Mouse (Mus musculus) heart, embryonic 13.5 days (tissue): ENCODE measurements around the gene Pycard. TPM values are rescaled to one million over a fixed set of nuclear protein-coding genes. Genes with fewer than 3 reads are reported as not detected.
"Not testable (repeated sequence)": the region's sequence is repeated elsewhere in the genome, so short reads cannot be mapped to it uniquely, and the experiment has no call there.

Experiments used
- ATAC-seq: fragments of 200-750 bp; cut with Nextera tagmentation; 2 replicates; pipeline ENCODE4 v1.8.0; 2017; ENCODE audit warnings: moderate TSS enrichment; ENCODE audit not compliant: insufficient number of reproducible peaks, low FRiP score, low TSS enrichment; ENCODE audit errors: extremely low read depth
- H3K27ac ChIP-seq: fragments of 300-500 bp; sonication (generic); replicated peaks from 2 replicates; pipeline ENCODE4 v1.5.1; 2015; ENCODE audit warnings: moderate library complexity, mild to moderate bottlenecking, inconsistent platforms
- H3K27me3 ChIP-seq: fragments of 300-500 bp; sonication (generic); replicated peaks from 2 replicates; pipeline ENCODE4 v1.6.1; 2015; ENCODE audit warnings: mild to moderate bottlenecking, inconsistent platforms
- H3K36me3 ChIP-seq: fragments of 300-500 bp; sonication (generic); 2 replicates; pipeline ENCODE4 v1.6.1; 2015; ENCODE audit warnings: mild to moderate bottlenecking, inconsistent platforms
- H3K4me1 ChIP-seq: fragments of 300-500 bp; sonication (generic); 2 replicates; pipeline ENCODE4 v1.6.1; 2015; ENCODE audit warnings: inconsistent platforms
- H3K4me2 ChIP-seq: fragments of 300-500 bp; sonication (generic); 2 replicates; pipeline ENCODE4 v1.6.1; 2015; ENCODE audit warnings: inconsistent platforms, mild to moderate bottlenecking, moderate library complexity
- H3K4me3 ChIP-seq: fragments of 300-500 bp; sonication (generic); 2 replicates; pipeline ENCODE4 v1.5.1; 2015; ENCODE audit warnings: moderate library complexity, mild to moderate bottlenecking, inconsistent platforms
- H3K9ac ChIP-seq: fragments of 300-500 bp; sonication (generic); 2 replicates; pipeline ENCODE4 v1.6.1; 2015; ENCODE audit warnings: inconsistent platforms, mild to moderate bottlenecking, moderate library complexity
- H3K9me3 ChIP-seq: fragments of 300-500 bp; sonication (generic); 2 replicates; pipeline ENCODE4 v1.6.1; 2016; ENCODE audit warnings: inconsistent platforms
- WGBS: fragments of 180-500 bp; shearing (Covaris S2); methylation state at CpG from one replicate; pipeline ENCODE4 v1.1.7; 2015; ENCODE audit warnings: mixed read lengths; 5-methylcytosine and 5-hydroxymethylcytosine counted together
- polyA plus RNA-seq: library from polyadenylated mRNA; unstranded; fragments of >200 nt; fragmentation: Nextera tagmentation; extraction: Ambion mirVana; gene quantifications from 2 replicates; pipeline ENCODE4 v1.2.1, GENCODE M21; 2015

Pycard gene
- polyA plus RNA-seq, 1 experiment from 2014 or later = 39.1 TPM

GRCm38 (mm10) chr7:127967004-127967921, 26.4 kb downstream of the Pycard start, which contains the start of gene Fus:
Fus (plus strand) TSS chr7:127967457.
- peak within 1 kb of the TSS; percentile 97 for H3K27ac ChIP-seq
- ATAC-seq = peak; percentile 91
- WGBS = under 1% methylated on average over 92 of the region's 92 CpGs

GRCm38 (mm10) chr7:127966371-127966918, 27.2 kb downstream of the Pycard start:
- H3K4me1 ChIP-seq = peaks cover 26% of the 10 kb centered on the region
- H3K27me3 ChIP-seq = no peaks in the 10 kb centered on the region
- H3K9me3 ChIP-seq = no peaks in the 10 kb centered on the region
- H3K9ac ChIP-seq = peak overlapping the region; percentile 97
- H3K36me3 ChIP-seq = peaks cover 26% of the 10 kb centered on the region
- H3K4me3 ChIP-seq = peak overlapping the region; percentile 86
- no peak for ATAC-seq
- peak overlapping the region; percentile 97 for H3K27ac ChIP-seq
- WGBS = 12% methylated on average over 10 of the region's 10 CpGs
- peak overlapping the region; percentile 85 for H3K4me2 ChIP-seq

More at GRCm38 (mm10) chr7:127967004-127967921, 26.4 kb downstream of the Pycard start, which contains the start of gene Fus:
- peaks cover 26% of the 10 kb centered on the region for H3K4me1 ChIP-seq
- no peaks in the 10 kb centered on the region for H3K27me3 ChIP-seq
- H3K9me3 ChIP-seq = no peaks in the 10 kb centered on the region
- peak within 1 kb of the TSS; percentile 85 for H3K4me2 ChIP-seq
- H3K4me3 ChIP-seq = peak within 1 kb of the TSS; percentile 86
- peak within 1 kb of the TSS; percentile 97 for H3K9ac ChIP-seq
- peaks cover 34% of the 10 kb centered on the region for H3K36me3 ChIP-seq

- peaks cover 4% of the 10 kb centered on the region; the same call in 1 of the 2 replicates for H3K27me3 ChIP-seq
- H3K4me2 ChIP-seq = no peak overlapping the region
- no peaks in the 10 kb centered on the region for H3K36me3 ChIP-seq
- H3K27ac ChIP-seq = no peak overlapping the region
- no peaks in the 10 kb centered on the region for H3K9me3 ChIP-seq
- H3K4me1 ChIP-seq = no peaks in the 10 kb centered on the region
- 50% methylated on average over 5 of the region's 5 CpGs for WGBS
- no peak overlapping the region for H3K4me3 ChIP-seq
- H3K9ac ChIP-seq = no peak overlapping the region
- ATAC-seq = no peak
Measured at GRCm38 (mm10) chr7:127959364-127959763, 34.3 kb downstream of the Pycard start.

- no peak overlapping the region for H3K4me3 ChIP-seq
- H3K36me3 ChIP-seq = no peaks in the 10 kb centered on the region
- no peak overlapping the region for H3K4me2 ChIP-seq
- no peaks in the 10 kb centered on the region for H3K9me3 ChIP-seq
- no peak for ATAC-seq
- no peak overlapping the region for H3K9ac ChIP-seq
- WGBS = 33% methylated on average over 13 of the region's 13 CpGs
- H3K27ac ChIP-seq = no peak overlapping the region
- no peaks in the 10 kb centered on the region for H3K4me1 ChIP-seq
- peaks cover 8% of the 10 kb centered on the region; the same call in 1 of the 2 replicates for H3K27me3 ChIP-seq
Measured at GRCm38 (mm10) chr7:127952864-127953581, 40.6 kb downstream of the Pycard start.

GRCm38 (mm10) chr7:127946470-127947023, 47.1 kb downstream of the Pycard start, which contains the start of gene Prss36:
Prss36 (minus strand) TSS chr7:127946725.
- Histone ChIP-seq H3K9ac (no peak within 1 kb of the TSS), H3K4me1 (peaks cover 7% of the 10 kb centered on the region), H3K27me3 (peaks cover 48% of the 10 kb centered on the region), H3K4me3 (no peak within 1 kb of the TSS), H3K4me2 (no peak within 1 kb of the TSS), H3K36me3 (no peaks in the 10 kb centered on the region), H3K27ac (no peak within 1 kb of the TSS), H3K9me3 (no peaks in the 10 kb centered on the region)
- WGBS = 63% methylated on average over 6 of the region's 6 CpGs
- ATAC-seq = no peak

GRCm38 (mm10) chr7:127944614-127945013, 49.1 kb downstream of the Pycard start:
- Histone ChIP-seq H3K27me3 (peaks cover 46% of the 10 kb centered on the region), H3K27ac (no peak overlapping the region), H3K4me3 (peak overlapping the region; percentile 31), H3K4me2 (peak overlapping the region; percentile 58), H3K36me3 (no peaks in the 10 kb centered on the region), H3K9ac (peak overlapping the region; percentile 55), H3K9me3 (no peaks in the 10 kb centered on the region), H3K4me1 (peaks cover 7% of the 10 kb centered on the region)
- 5% methylated on average over 23 of the region's 23 CpGs for WGBS
- no peak for ATAC-seq

GRCm38 (mm10) chr7:127942097-127942496, 51.6 kb downstream of the Pycard start:
- not testable (repeated sequence) for H3K36me3 ChIP-seq, H3K9me3 ChIP-seq, ATAC-seq, H3K27ac ChIP-seq, H3K4me2 ChIP-seq, H3K4me3 ChIP-seq, H3K4me1 ChIP-seq, H3K9ac ChIP-seq
- 52% methylated on average over 2 of the region's 2 CpGs for WGBS
- peaks cover 44% of the 10 kb centered on the region for H3K27me3 ChIP-seq

Other genes with a start within 250 kb of the Pycard start
- gene Fbxl19, start 249.3 kb downstream of the Pycard start, polyA plus RNA-seq = 1.8 and 3.0 TPM in 2 replicates
- 15.8 and 15.9 TPM in 2 replicates for gene Orai3, start 224.1 kb downstream of the Pycard start, polyA plus RNA-seq
- 12.6 and 17.0 TPM in 2 replicates for gene Setd1a, start 217.2 kb downstream of the Pycard start, polyA plus RNA-seq
- not detected in 2 replicates for gene Gm49388, start 208.3 kb downstream of the Pycard start, polyA plus RNA-seq
- gene Hsd3b7, start 193.3 kb downstream of the Pycard start, polyA plus RNA-seq = 19.5 and 21.6 TPM in 2 replicates
- 39.2 and 48.9 TPM in 2 replicates for gene Stx4a, start 169.6 kb downstream of the Pycard start, polyA plus RNA-seq
- 1.1 and 1.7 TPM in 2 replicates for gene Stx1b, start 169.3 kb downstream of the Pycard start, polyA plus RNA-seq
- gene Zfp646, start 117.6 kb downstream of the Pycard start, polyA plus RNA-seq = 5.6 and 6.6 TPM in 2 replicates
- gene Zfp668, start 117.0 kb downstream of the Pycard start, polyA plus RNA-seq = 9.7 and 10.4 TPM in 2 replicates
- gene Prss53, start 102.9 kb downstream of the Pycard start, polyA plus RNA-seq = 1.4 and 1.5 TPM in 2 replicates
- not detected in 2 replicates for gene Gm21974, start 98.4 kb downstream of the Pycard start, polyA plus RNA-seq
- 109 and 120 TPM in 2 replicates for gene Vkorc1, start 98.2 kb downstream of the Pycard start, polyA plus RNA-seq
- gene Bckdk, start 89.8 kb downstream of the Pycard start, polyA plus RNA-seq = 145 and 150 TPM in 2 replicates
- 25.1 and 27.0 TPM in 2 replicates for gene Kat8, start 81.4 kb downstream of the Pycard start, polyA plus RNA-seq
- 1.6 and 1.8 TPM in 2 replicates for gene Prss8, start 63.8 kb downstream of the Pycard start, polyA plus RNA-seq
- gene Prss36, start 47.1 kb downstream of the Pycard start, polyA plus RNA-seq = 8.4 and 8.6 TPM in 2 replicates
- 310 and 313 TPM in 2 replicates for gene Fus, start 26.4 kb downstream of the Pycard start, polyA plus RNA-seq
- gene Trim72, start 10.1 kb upstream of the Pycard start, polyA plus RNA-seq = 0.76 and 1.0 TPM in 2 replicates
- 0.31 and 0.51 TPM in 2 replicates for gene Itgam, start 68.8 kb upstream of the Pycard start, polyA plus RNA-seq
- gene Gm49368, start 68.8 kb upstream of the Pycard start, polyA plus RNA-seq = not detected in 2 replicates
- 0.11 and 0.15 TPM in 2 replicates for gene Itgax, start 135.7 kb upstream of the Pycard start, polyA plus RNA-seq
- gene Itgad, start 160.5 kb upstream of the Pycard start, polyA plus RNA-seq = 0.25 TPM in 1 of 2 replicates, not detected in the other
- 617 and 701 TPM in 2 replicates for gene Cox6a2, start 212.5 kb upstream of the Pycard start, polyA plus RNA-seq
- 12.8 and 13.1 TPM in 2 replicates for gene Armc5, start 243.5 kb upstream of the Pycard start, polyA plus RNA-seq
- gene 9130023H24Rik, start 244.2 kb upstream of the Pycard start, polyA plus RNA-seq = 5.8 and 6.5 TPM in 2 replicates